Mouse (Mus musculus) MEL-GATA-1-ER (cell line): Measurements from ENCODE around the gene Nfkb2.
A peak's percentile ranks its signal among the peaks of the same experiment; 100 is the strongest.

Experiments used
- DNase-seq: peaks from one replicate; pipeline ENCODE4 v3.0.0-alpha.2; 2012; ENCODE audit warnings: low read depth; ENCODE audit errors: extremely low read depth

The Nfkb2 gene

GRCm38 (mm10) chr19:46322144-46322995 is 18.2 kb downstream of the Nfkb2 start:
- DNase-seq: no peak

GRCm38 (mm10) chr19:46322996-46323572 is 19.0 kb downstream of the Nfkb2 start:
- no peak for DNase-seq

- no peak for DNase-seq
These were observed 19.6 kb downstream of the Nfkb2 start for GRCm38 (mm10) chr19:46323716-46324115.

- DNase-seq: no peak
These were observed 20.2 kb downstream of the Nfkb2 start for GRCm38 (mm10) chr19:46324366-46324765.

GRCm38 (mm10) chr19:46324918-46325317 is 20.8 kb downstream of the Nfkb2 start:
- DNase-seq: no peak

GRCm38 (mm10) chr19:46326019-46326755 is 22.1 kb downstream of the Nfkb2 start:
- no peak for DNase-seq

GRCm38 (mm10) chr19:46326756-46327305 is 22.7 kb downstream of the Nfkb2 start, which contains the start of gene Psd:
Gene Psd, minus strand, starts transcription at chr19:46327156.
- DNase-seq: no peak

- DNase-seq: peak; percentile 16
These were observed 23.5 kb downstream of the Nfkb2 start for GRCm38 (mm10) chr19:46327531-46328064.

- peak; percentile 94 for DNase-seq
These were observed 24.2 kb downstream of the Nfkb2 start, which contains the start of gene Fbxl15 for GRCm38 (mm10) chr19:46328081-46329030. Gene Fbxl15, plus strand, starts transcription at chr19:46328184.

- DNase-seq: no peak
These were observed 25.0 kb downstream of the Nfkb2 start for GRCm38 (mm10) chr19:46329031-46329641.

- no peak for DNase-seq
These were observed 25.8 kb downstream of the Nfkb2 start for GRCm38 (mm10) chr19:46329951-46330350.

- DNase-seq: no peak
These were observed 26.6 kb downstream of the Nfkb2 start for GRCm38 (mm10) chr19:46330696-46331095.

- DNase-seq: no peak
These were observed 27.2 kb downstream of the Nfkb2 start for GRCm38 (mm10) chr19:46331326-46331725.

GRCm38 (mm10) chr19:46331936-46332335 is 27.8 kb downstream of the Nfkb2 start:
- DNase-seq: no peak

- DNase-seq: no peak
These were observed 28.7 kb downstream of the Nfkb2 start for GRCm38 (mm10) chr19:46332721-46333339.

GRCm38 (mm10) chr19:46333906-46334305 is 29.8 kb downstream of the Nfkb2 start:
- no peak for DNase-seq

GRCm38 (mm10) chr19:46337719-46338330 is 33.7 kb downstream of the Nfkb2 start:
- DNase-seq: no peak

- DNase-seq: peak; percentile 98
These were observed 34.3 kb downstream of the Nfkb2 start, which contains the start of gene Cuedc2 for GRCm38 (mm10) chr19:46338331-46338936. Gene Cuedc2, minus strand, starts transcription at chr19:46338702.
